In genomic region chr5:146461612-146462011, GRCm38 (mm10) we compare ENCODE assay signal across 29 mouse cellular contexts. TPM values are rescaled to one million over a fixed set of nuclear protein-coding genes. Genes with fewer than 3 reads are reported as not detected.
DNase-seq lines count a peak whose midpoint lies in the region; ATAC-seq and TF ChIP-seq lines count a peak whose summit lies in the region.
"Had no signal": no experiment of that assay in that cellular context is flagged by ENCODE, and none has a peak within 500 bp of the region (broad histone marks: within the 10 kb centered on the region; RNA-seq: fewer than 3 reads in every experiment).

No protein-coding gene starts in this region.

- ATAC-seq in lung, postnatal 0 days, result no peak
- ATAC-seq in midbrain, postnatal 0 days (ENCODE audit: low FRiP score), result no peak
- ATAC-seq: activated CD4-positive, CD25-positive, alpha-beta regulatory T cell, adult 4 months; CD4-positive, CD25-positive, alpha-beta regulatory T cell, adult 4 months had no signal

- 49% methylated on average over 8 of the region's 8 CpGs for WGBS in lung, adult 2 months
- 44% methylated on average over 8 of the region's 8 CpGs for WGBS in lung, postnatal 0 days
- WGBS in midbrain, postnatal 0 days, result 89% methylated on average over 8 of the region's 8 CpGs

- no peaks in the 10 kb centered on the region for H3K36me3 ChIP-seq in lung, postnatal 0 days (ENCODE audit: insufficient read depth, low read length)
- peaks cover 24% of the 10 kb centered on the region for H3K36me3 ChIP-seq in midbrain, postnatal 0 days (ENCODE audit: insufficient read depth, low read length)
- H3K36me3 ChIP-seq: liver, embryonic 15.5 days had no signal

- no peaks in the 10 kb centered on the region for H3K4me1 ChIP-seq in lung, adult 2 months (ENCODE audit: control insufficient read depth, insufficient read depth, low read length)
- H3K4me1 ChIP-seq in lung, postnatal 0 days (ENCODE audit: insufficient read depth, low read depth, low read length), result no peaks in the 10 kb centered on the region
- H3K4me1 ChIP-seq in midbrain, postnatal 0 days (ENCODE audit: insufficient read depth, low read length), result no peaks in the 10 kb centered on the region
- H3K4me1 ChIP-seq: limb, embryonic 13.5 days; liver, embryonic 15.5 days had no signal

- H3K27ac ChIP-seq in lung, postnatal 0 days (ENCODE audit: low read length), result no peak overlapping the region
- H3K27ac ChIP-seq in midbrain, postnatal 0 days (ENCODE audit: low read depth, low read length), result no peak overlapping the region
- H3K27ac ChIP-seq: heart, adult 2 months; limb, embryonic 13.5 days; liver, embryonic 15.5 days; stomach, postnatal 0 days had no signal

- peak; percentile 13 for DNase-seq in adrenal gland, postnatal 10 days
- no peak for DNase-seq in adrenal gland, adult 8-10 months
- DNase-seq in lung, adult 2 months, result peak; percentile 6
- no peak for DNase-seq in lung, postnatal 0 days (ENCODE audit: low spot score)
- DNase-seq in kidney, postnatal 14 days, result peak; percentile 67
- DNase-seq in lung, postnatal 36 days, result peak; percentile 32
- no peak for DNase-seq in midbrain, postnatal 0 days (ENCODE audit: low spot score)
- no peak for DNase-seq in right cerebral cortex, adult 2 months (ENCODE audit: low spot score in 2 of 2)
- DNase-seq: cerebellum, adult 9-11 months; embryo, embryonic 11 days; gastrocnemius, postnatal 14 days; heart, adult 2 months; heart, postnatal 4 days had no signal

- no peak for TF ChIP-seq POLR2A in lung, adult 2 months (IDR thresholded peaks at IDR 0.05; ENCODE audit: borderline replicate concordance, extremely low read depth, low read depth, low read length)

- no peaks in the 10 kb centered on the region for H3K9me3 ChIP-seq in lung, postnatal 0 days (ENCODE audit: low read length)
- no peaks in the 10 kb centered on the region for H3K9me3 ChIP-seq in midbrain, postnatal 0 days (ENCODE audit: low read length)
- H3K9me3 ChIP-seq: limb, embryonic 13.5 days; liver, embryonic 15.5 days had no signal

- no peak for TF ChIP-seq CTCF in lung, adult 2 months (IDR thresholded peaks at IDR 0.05; ENCODE audit: insufficient read depth, low read length)
- TF ChIP-seq CTCF in lung, postnatal 0 days (IDR thresholded peaks at IDR 0.05), result no peak
- TF ChIP-seq CTCF in midbrain, postnatal 0 days (IDR thresholded peaks at IDR 0.05), result no peak

- TF ChIP-seq EP300 in lung, postnatal 0 days (IDR thresholded peaks at IDR 0.05), result no peak

- no peak overlapping the region for H3K4me2 ChIP-seq in lung, postnatal 0 days (replicated peaks; ENCODE audit: low read depth, low read length)
- H3K4me2 ChIP-seq in midbrain, postnatal 0 days (ENCODE audit: low read depth, low read length, poor library complexity, severe bottlenecking), result no peak overlapping the region
- H3K4me2 ChIP-seq: limb, embryonic 13.5 days; liver, embryonic 15.5 days; midbrain, embryonic 11.5 days had no signal

- no peaks in the 10 kb centered on the region for H3K27me3 ChIP-seq in lung, postnatal 0 days (replicated peaks; ENCODE audit: insufficient read depth, low read length)
- no peaks in the 10 kb centered on the region for H3K27me3 ChIP-seq in midbrain, postnatal 0 days (ENCODE audit: insufficient read depth, low read length)
- H3K27me3 ChIP-seq: limb, embryonic 13.5 days; liver, embryonic 15.5 days had no signal

- H3K4me3 ChIP-seq in lung, adult 2 months (replicated peaks; ENCODE audit: extremely low read depth, low read depth, low read length), result no peak overlapping the region
- H3K4me3 ChIP-seq in lung, postnatal 0 days (ENCODE audit: low read depth, low read length), result no peak overlapping the region
- no peak overlapping the region for H3K4me3 ChIP-seq in midbrain, postnatal 0 days (ENCODE audit: low read depth, low read length)
- H3K4me3 ChIP-seq: heart, adult 2 months; limb, embryonic 13.5 days; liver, embryonic 15.5 days had no signal

- H3K9ac ChIP-seq in lung, postnatal 0 days (replicated peaks; ENCODE audit: low read depth), result no peak overlapping the region
- H3K9ac ChIP-seq in midbrain, postnatal 0 days (replicated peaks; ENCODE audit: low read length, poor library complexity, severe bottlenecking), result no peak overlapping the region
- H3K9ac ChIP-seq: limb, embryonic 13.5 days; liver, embryonic 15.5 days had no signal

RNA-seq across cellular contexts. Expression of gene Gm6408, which starts 20.2 kb away (rescaled TPM):
- not detected for total RNA-seq in adrenal gland, postnatal 10 days (2021)
- not detected for total RNA-seq in adrenal gland, adult 8-10 months (2022)
- polyA plus RNA-seq in lung, adult 2 months (2012; rRNA removed), result not detected in 2 replicates
- not detected in 2 replicates for polyA plus RNA-seq in lung, postnatal 0 days (2015; fragmentation: Nextera tagmentation; extraction: Ambion mirVana)
- not detected in 2 replicates for total RNA-seq in midbrain, postnatal 0 days (2014; rRNA removed)
- not detected in 2 replicates for polyA plus RNA-seq in midbrain, postnatal 0 days (2015; fragmentation: Nextera tagmentation; extraction: Ambion mirVana)
- total RNA-seq: ES-E14; gastrocnemius, postnatal 14 days; heart, adult 2 months; heart, postnatal 4 days; layer of hippocampus, postnatal 14 days; left cerebral cortex, postnatal 14 days; monocyte, adult 5-6 weeks had no signal
- polyA plus RNA-seq: activated CD4-positive, CD25-positive, alpha-beta regulatory T cell, adult 4 months; CD4-positive, CD25-positive, alpha-beta regulatory T cell, adult 4 months; forebrain, embryonic 11.5 days; heart, adult 2 months; heart, embryonic 14.5 days; large intestine, adult 2 months; limb, embryonic 13.5 days; liver, embryonic 15.5 days; midbrain, embryonic 11.5 days; neural tube, embryonic 11.5 days; stomach, postnatal 0 days; thymus, postnatal 0 days had no signal

RNA-seq across cellular contexts. Expression of gene Gm6370, which starts 29.6 kb away (rescaled TPM):
- total RNA-seq in adrenal gland, postnatal 10 days (2021), result under 1 TPM in 1 of 2 experiments, not detected in 1; 0.33 TPM
- not detected for total RNA-seq in adrenal gland, adult 8-10 months (2022)
- polyA plus RNA-seq in lung, adult 2 months (2012; rRNA removed), result not detected in 2 replicates
- not detected in 2 replicates for polyA plus RNA-seq in lung, postnatal 0 days (2015; fragmentation: Nextera tagmentation; extraction: Ambion mirVana)
- not detected in 2 replicates for total RNA-seq in midbrain, postnatal 0 days (2014; rRNA removed)
- not detected in 2 replicates for polyA plus RNA-seq in midbrain, postnatal 0 days (2015; fragmentation: Nextera tagmentation; extraction: Ambion mirVana)
- total RNA-seq: ES-E14; gastrocnemius, postnatal 14 days; heart, adult 2 months; heart, postnatal 4 days; layer of hippocampus, postnatal 14 days; left cerebral cortex, postnatal 14 days; monocyte, adult 5-6 weeks had no signal
- polyA plus RNA-seq: activated CD4-positive, CD25-positive, alpha-beta regulatory T cell, adult 4 months; CD4-positive, CD25-positive, alpha-beta regulatory T cell, adult 4 months; forebrain, embryonic 11.5 days; frontal cortex, adult 2 months; heart, adult 2 months; heart, embryonic 14.5 days; large intestine, adult 2 months; limb, embryonic 13.5 days; liver, embryonic 15.5 days; midbrain, embryonic 11.5 days; neural tube, embryonic 11.5 days; stomach, postnatal 0 days; thymus, postnatal 0 days had no signal

RNA-seq across cellular contexts. Expression of gene 4930449I24Rik, which starts 40.6 kb away (rescaled TPM):
- not detected for total RNA-seq in adrenal gland, postnatal 10 days (2021)
- not detected for total RNA-seq in adrenal gland, adult 8-10 months (2022)
- not detected in 2 replicates for polyA plus RNA-seq in lung, adult 2 months (2012; rRNA removed)
- not detected in 2 replicates for polyA plus RNA-seq in lung, postnatal 0 days (2015; fragmentation: Nextera tagmentation; extraction: Ambion mirVana)
- not detected in 2 replicates for total RNA-seq in midbrain, postnatal 0 days (2014; rRNA removed)
- polyA plus RNA-seq in midbrain, postnatal 0 days (2015; fragmentation: Nextera tagmentation; extraction: Ambion mirVana), result not detected in 2 replicates
- total RNA-seq: ES-E14; gastrocnemius, postnatal 14 days; heart, adult 2 months; heart, postnatal 4 days; layer of hippocampus, postnatal 14 days; left cerebral cortex, postnatal 14 days; monocyte, adult 5-6 weeks had no signal
- polyA plus RNA-seq: activated CD4-positive, CD25-positive, alpha-beta regulatory T cell, adult 4 months; CD4-positive, CD25-positive, alpha-beta regulatory T cell, adult 4 months; forebrain, embryonic 11.5 days; frontal cortex, adult 2 months; heart, adult 2 months; heart, embryonic 14.5 days; large intestine, adult 2 months; limb, embryonic 13.5 days; liver, embryonic 15.5 days; midbrain, embryonic 11.5 days; neural tube, embryonic 11.5 days; stomach, postnatal 0 days; thymus, postnatal 0 days had no signal

RNA-seq across cellular contexts. Expression of gene Gm3402, which starts 52.3 kb away (rescaled TPM):
- total RNA-seq in adrenal gland, postnatal 10 days (2021), result not detected
- not detected for total RNA-seq in adrenal gland, adult 8-10 months (2022)
- not detected in 2 replicates for polyA plus RNA-seq in lung, adult 2 months (2012; rRNA removed)
- not detected in 2 replicates for polyA plus RNA-seq in lung, postnatal 0 days (2015; fragmentation: Nextera tagmentation; extraction: Ambion mirVana)
- not detected in 2 replicates for total RNA-seq in midbrain, postnatal 0 days (2014; rRNA removed)
- polyA plus RNA-seq in midbrain, postnatal 0 days (2015; fragmentation: Nextera tagmentation; extraction: Ambion mirVana), result not detected in 2 replicates
- total RNA-seq: ES-E14; gastrocnemius, postnatal 14 days; heart, adult 2 months; heart, postnatal 4 days; layer of hippocampus, postnatal 14 days; left cerebral cortex, postnatal 14 days; monocyte, adult 5-6 weeks had no signal
- polyA plus RNA-seq: activated CD4-positive, CD25-positive, alpha-beta regulatory T cell, adult 4 months; CD4-positive, CD25-positive, alpha-beta regulatory T cell, adult 4 months; forebrain, embryonic 11.5 days; frontal cortex, adult 2 months; heart, adult 2 months; heart, embryonic 14.5 days; large intestine, adult 2 months; limb, embryonic 13.5 days; liver, embryonic 15.5 days; midbrain, embryonic 11.5 days; neural tube, embryonic 11.5 days; stomach, postnatal 0 days; thymus, postnatal 0 days had no signal

Comparison
In these comparisons a context has a peak if more than half of its experiments do, and no peak if none do; other contexts are left out.
1. DNase-seq: peak in adrenal gland, postnatal 10 days (single experiment), lung, adult 2 months (single experiment), kidney, postnatal 14 days (single experiment) and lung, postnatal 36 days (single experiment); none in adrenal gland, adult 8-10 months (single experiment), lung, postnatal 0 days (single experiment), midbrain, postnatal 0 days (single experiment) and right cerebral cortex, adult 2 months (0 of 2).